Mouse (Mus musculus) olfactory bulb, adult 2 months (tissue): Measurements from ENCODE around the gene Zbtb25.

Source experiments
- CTCF ChIP-seq: fragments of 200-500 bp; IDR thresholded peaks from 2 replicates; pipeline ENCODE4 v1.5.1; 2012; ENCODE audit warnings: low read depth, mild to moderate bottlenecking, low read length, moderate library complexity; ENCODE audit not compliant: insufficient read depth
- POLR2A ChIP-seq: fragments of 200-500 bp; IDR thresholded peaks from 2 replicates; pipeline ENCODE4 v1.6.1; 2012; ENCODE audit warnings: mild to moderate bottlenecking, low read depth, low read length, moderate library complexity; ENCODE audit not compliant: insufficient read depth

GRCm38 (mm10) chr12:76368201-76368789, 1.1 kb downstream of the Zbtb25 start:
- TF ChIP-seq POLR2A (no peak), CTCF (no peak)
